Mouse (Mus musculus): Measurements from ENCODE around the gene Fgfr2.

Gene Fgfr2

GRCm38 (mm10) chr7:132234250-132234649 is 888.9 kb downstream of the Fgfr2 start:
- DNase-seq, result no peak

GRCm38 (mm10) chr7:132233732-132234131 is 889.4 kb downstream of the Fgfr2 start:
- DNase-seq, result no peak

- no peak for DNase-seq
Measured at GRCm38 (mm10) chr7:132232937-132233336, 890.2 kb downstream of the Fgfr2 start.

GRCm38 (mm10) chr7:132231476-132231875 is 891.7 kb downstream of the Fgfr2 start:
- DNase-seq, result peak; percentile 23

- DNase-seq, result peak; percentile 86
Measured at GRCm38 (mm10) chr7:132230961-132231360, 892.2 kb downstream of the Fgfr2 start.

GRCm38 (mm10) chr7:132227075-132227640 is 896.0 kb downstream of the Fgfr2 start:
- DNase-seq, result no peak

- DNase-seq, result peak; percentile 94
Measured at GRCm38 (mm10) chr7:132226379-132227074, 896.6 kb downstream of the Fgfr2 start.

GRCm38 (mm10) chr7:132223452-132224141 is 899.6 kb downstream of the Fgfr2 start:
- DNase-seq, result no peak

- peak; percentile 27 for DNase-seq
Measured at GRCm38 (mm10) chr7:132214031-132214430, 909.1 kb downstream of the Fgfr2 start.

- DNase-seq, result peak; percentile 82
Measured at GRCm38 (mm10) chr7:132213460-132213859, 909.7 kb downstream of the Fgfr2 start.

- peak; percentile 91 for DNase-seq
Measured at GRCm38 (mm10) chr7:132211920-132212701, 911.0 kb downstream of the Fgfr2 start.

GRCm38 (mm10) chr7:132210616-132211015 is 912.5 kb downstream of the Fgfr2 start:
- peak; percentile 17 for DNase-seq

- no peak for DNase-seq
Measured at GRCm38 (mm10) chr7:132208946-132209651, 914.1 kb downstream of the Fgfr2 start.

GRCm38 (mm10) chr7:132204073-132204612 is 919.0 kb downstream of the Fgfr2 start:
- DNase-seq, result no peak

GRCm38 (mm10) chr7:132199686-132200085 is 923.5 kb downstream of the Fgfr2 start:
- DNase-seq, result no peak

GRCm38 (mm10) chr7:132198806-132199205 is 924.3 kb downstream of the Fgfr2 start:
- no peak for DNase-seq

GRCm38 (mm10) chr7:132197817-132198475 is 925.2 kb downstream of the Fgfr2 start:
- DNase-seq, result no peak

GRCm38 (mm10) chr7:132196581-132196980 is 926.6 kb downstream of the Fgfr2 start:
- DNase-seq, result no peak

GRCm38 (mm10) chr7:132193606-132194005 is 929.5 kb downstream of the Fgfr2 start:
- no peak for DNase-seq

- no peak for DNase-seq
Measured at GRCm38 (mm10) chr7:132187456-132187855, 935.7 kb downstream of the Fgfr2 start.

- peak; percentile 5 for DNase-seq
Measured at GRCm38 (mm10) chr7:132183892-132184404, 939.2 kb downstream of the Fgfr2 start.

Measured in cerebellum, adult 9-10 months (tissue).